Mouse (Mus musculus): Measurements from ENCODE around the gene Ror1.

DNA sequence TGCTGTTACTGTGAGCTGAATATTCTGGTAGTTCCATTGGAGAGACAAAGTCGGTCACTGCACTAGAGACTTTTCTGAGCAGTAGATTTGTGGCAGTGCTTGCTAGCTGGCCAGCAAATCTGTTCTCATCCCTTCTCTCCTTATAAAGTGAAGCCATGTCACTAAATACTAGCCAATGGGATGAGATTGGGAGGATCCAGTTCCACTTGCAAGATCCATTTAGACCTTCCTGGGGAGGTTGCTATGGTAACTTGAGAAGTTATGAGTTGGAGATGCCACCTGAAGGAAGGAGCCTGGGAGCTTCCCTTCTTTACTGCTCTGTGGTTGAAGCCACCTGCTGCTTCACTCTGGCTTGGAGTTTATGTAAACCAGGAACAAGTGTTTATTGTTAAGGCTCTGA, 8.7 kb downstream of the Ror1 start:
- TF ChIP-seq CTCF (IDR thresholded peaks at IDR 0.05; ENCODE audit: insufficient read depth, low read length) (no peak), POLR2A (IDR thresholded peaks at IDR 0.05; ENCODE audit: borderline replicate concordance, extremely low read depth, low read depth, low read length) (no peak)

Measured in lung, adult 2 months (tissue).